Mouse (Mus musculus) cortical plate, adult 2 months (tissue): ENCODE measurements at regions not wholly inside any gene's neighbourhood (a gene's known extent, or its start where the extent isn't known, plus 50 kb on each side); places are given as distances from the start of the nearest gene placed in this dataset.

Source experiments
- CTCF ChIP-seq: fragments of 200-500 bp; IDR thresholded peaks from 2 replicates; pipeline ENCODE4 v1.5.1; 2011; ENCODE audit warnings: mild to moderate bottlenecking, control low read depth, low read length; ENCODE audit not compliant: insufficient read depth; ENCODE audit errors: extremely low read depth
- POLR2A ChIP-seq: fragments of 200-500 bp; IDR thresholded peaks from 2 replicates; pipeline ENCODE4 v1.6.1; 2011; ENCODE audit warnings: mild to moderate bottlenecking, low read length, control low read depth; ENCODE audit not compliant: insufficient read depth; ENCODE audit errors: extremely low read depth

DNA sequence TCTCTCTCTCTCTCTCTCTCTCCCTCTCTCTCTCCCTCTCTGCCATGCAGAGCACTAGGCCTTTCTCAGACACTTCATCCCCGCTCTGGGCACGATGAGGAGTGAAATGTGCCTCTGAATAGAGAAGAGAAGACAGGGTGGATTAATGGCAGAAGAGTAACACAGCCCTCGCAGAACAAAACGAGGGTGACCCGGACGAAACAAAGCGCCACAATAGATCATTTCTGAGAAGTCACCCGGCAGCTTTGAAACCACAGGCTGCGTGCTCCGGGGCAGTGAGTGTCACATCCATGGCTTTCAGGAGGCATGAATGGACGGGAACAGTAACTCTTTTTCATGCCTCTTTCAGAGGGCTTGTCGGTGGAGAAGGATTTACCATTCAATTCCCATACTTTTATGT is 66.8 kb upstream of the Pou3f3 start:
- TF ChIP-seq POLR2A (no peak), CTCF (no peak)
